Mouse (Mus musculus) liver, embryonic 14.5 days (tissue): ENCODE results near the gene Cep128.

ENCODE experiments used
- CTCF ChIP-seq: IDR thresholded peaks from 2 replicates; pipeline ENCODE4 v1.5.1; 2016; ENCODE audit warnings: antibody characterized with exemption, low read depth, control low read depth
- EP300 ChIP-seq: IDR thresholded peaks from 2 replicates; pipeline ENCODE4 v1.6.1; 2016; ENCODE audit warnings: antibody characterized with exemption, low read depth

DNA sequence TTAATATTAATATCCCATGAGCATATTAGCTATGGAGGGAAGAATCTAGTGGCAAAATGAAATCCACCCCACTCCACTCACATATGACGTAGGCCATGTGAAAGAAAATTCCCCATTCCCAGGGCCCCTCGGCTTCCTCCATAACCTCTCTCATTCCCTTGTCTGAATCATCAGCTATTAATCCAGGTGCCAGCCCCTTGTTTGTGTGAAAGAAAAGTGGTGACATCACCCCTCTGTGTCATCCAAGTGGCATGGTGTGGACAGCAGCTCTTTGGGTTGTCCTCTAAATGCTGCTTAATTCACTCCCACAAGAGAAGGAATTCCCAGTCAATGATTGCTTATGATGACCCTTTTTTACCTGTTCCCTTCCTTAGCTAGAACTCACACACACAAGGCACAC is 396.4 kb downstream of the Cep128 start:
- TF ChIP-seq CTCF: no peak
- no peak for TF ChIP-seq EP300
